Mouse (Mus musculus): ENCODE results near the gene Qpct.

- TF ChIP-seq HCFC1 (IDR thresholded peaks at IDR 0.05; ENCODE audit: borderline replicate concordance, insufficient read depth, low read length) (no peak), MAFK (IDR thresholded peaks at IDR 0.05; ENCODE audit: insufficient read depth, low read depth, low read length) (no peak), ZC3H11A (IDR thresholded peaks at IDR 0.05; ENCODE audit: borderline replicate concordance, low read depth, low read length) (no peak)
Measured at GRCm38 (mm10) chr17:79032782-79033181, 18.9 kb upstream of the Qpct start.
